Mouse (Mus musculus) adrenal gland, adult 8-10 months (tissue): ENCODE data around the gene Glcci1. TPM values are rescaled to one million over a fixed set of nuclear protein-coding genes. Genes with fewer than 3 reads are reported as not detected.

Experiments
- DNase-seq: peaks from one replicate; pipeline ENCODE4 v3.0.0; 2022
- total RNA-seq, 4 experiments: library from RNA; stranded (reverse); gene quantifications; 2 replicates each; pipeline ENCODE4 v1.2.4; 2022

The Glcci1 gene
- total RNA-seq, 4 experiments from 2014 or later = 29.1 to 32.4 (median 30.7) TPM

DNA sequence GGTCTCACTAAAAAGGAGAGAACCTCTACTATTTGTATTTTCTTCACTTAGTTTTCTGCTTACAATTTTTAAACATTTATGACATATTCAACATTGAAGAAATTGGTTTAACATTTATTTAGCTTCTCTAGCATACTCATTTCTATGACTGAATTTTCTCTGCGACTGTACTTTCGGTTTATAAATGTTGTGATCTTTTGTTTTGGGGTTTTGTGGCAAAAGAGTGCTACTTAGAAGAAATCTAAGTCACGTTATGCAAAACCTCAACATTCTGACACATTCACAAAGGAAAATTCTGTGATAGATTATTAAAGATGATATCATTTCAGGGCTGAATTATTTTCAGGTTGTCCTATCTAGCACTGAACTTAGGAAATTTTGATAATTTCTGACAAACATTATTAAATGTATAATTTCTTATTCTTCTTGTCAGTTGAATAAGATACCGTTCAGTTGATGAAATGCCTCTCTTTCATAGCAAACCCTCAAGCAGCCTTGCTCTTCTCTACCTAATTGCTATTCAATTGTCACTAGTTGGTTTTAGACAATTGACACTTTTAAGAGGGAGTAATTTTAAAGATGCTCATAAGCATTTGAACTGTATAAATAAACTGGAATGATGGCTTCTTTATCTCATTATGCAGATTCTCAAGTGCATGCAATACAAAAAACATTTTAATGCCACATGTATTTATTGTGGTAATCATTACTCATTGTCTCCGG, 47.6 kb downstream of the Glcci1 start:
- DNase-seq = no peak

GRCm38 (mm10) chr6:8560682-8561081, 51.3 kb downstream of the Glcci1 start:
- DNase-seq = no peak

DNA sequence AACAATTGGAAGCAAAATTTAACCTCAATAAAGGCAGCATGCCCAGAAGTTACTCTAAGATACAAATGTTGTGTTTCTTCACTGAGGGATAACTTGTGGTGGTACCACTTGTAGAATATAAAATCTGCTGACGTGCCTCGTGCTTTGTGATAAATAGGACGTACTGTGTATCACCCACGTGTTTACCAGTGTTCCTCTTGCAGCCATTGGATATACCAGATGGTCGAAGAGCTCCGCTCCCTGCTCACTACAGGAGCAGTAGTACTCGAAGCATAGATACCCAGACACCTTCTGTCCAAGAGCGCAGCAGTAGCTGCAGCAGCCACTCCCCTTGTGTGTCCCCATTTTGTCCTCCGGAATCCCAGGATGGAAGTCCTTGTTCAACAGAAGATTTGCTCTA, 73.0 kb downstream of the Glcci1 start:
- no peak for DNase-seq

GRCm38 (mm10) chr6:8583892-8584291, 74.5 kb downstream of the Glcci1 start:
- DNase-seq = no peak

DNA sequence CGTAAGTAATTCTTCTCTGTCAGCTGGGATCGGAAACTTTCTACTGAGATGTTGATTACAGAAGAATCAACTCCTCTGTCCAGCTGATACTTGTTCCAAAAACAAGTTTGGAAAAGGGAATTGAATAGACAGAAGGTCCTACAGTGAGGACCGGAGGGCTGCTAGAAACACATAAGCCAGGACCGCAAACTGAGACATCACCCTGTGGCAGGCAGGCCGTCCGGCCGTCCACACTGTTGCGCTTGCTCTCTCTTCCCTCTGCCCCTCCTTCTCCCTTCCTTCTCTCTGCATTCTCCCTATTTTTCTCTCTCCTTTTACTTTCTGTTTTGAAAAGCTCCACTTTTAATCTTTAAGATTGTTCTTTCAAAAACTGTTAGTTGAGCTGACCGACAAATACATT, 82.3 kb downstream of the Glcci1 start:
- DNase-seq = no peak

DNA sequence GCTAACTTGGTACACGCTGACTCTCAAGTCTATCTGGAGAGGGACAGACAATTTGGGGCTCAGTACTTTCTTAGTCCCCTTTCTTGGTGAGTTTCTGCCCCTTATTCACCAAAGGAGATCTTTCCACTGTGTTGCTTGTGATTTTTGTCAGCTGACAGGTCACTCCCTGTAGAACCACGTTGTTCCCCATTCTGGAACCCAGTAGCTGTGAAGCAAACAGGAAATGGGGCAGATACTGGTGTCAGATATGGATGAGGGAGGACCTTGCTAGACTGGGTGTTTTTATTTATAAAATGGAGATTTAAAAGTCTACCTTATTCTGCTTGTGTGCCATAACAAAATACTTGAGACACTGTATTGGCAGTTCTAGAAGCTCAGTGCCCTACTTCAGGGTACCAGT, 108.0 kb downstream of the Glcci1 start:
- no peak for DNase-seq

DNA sequence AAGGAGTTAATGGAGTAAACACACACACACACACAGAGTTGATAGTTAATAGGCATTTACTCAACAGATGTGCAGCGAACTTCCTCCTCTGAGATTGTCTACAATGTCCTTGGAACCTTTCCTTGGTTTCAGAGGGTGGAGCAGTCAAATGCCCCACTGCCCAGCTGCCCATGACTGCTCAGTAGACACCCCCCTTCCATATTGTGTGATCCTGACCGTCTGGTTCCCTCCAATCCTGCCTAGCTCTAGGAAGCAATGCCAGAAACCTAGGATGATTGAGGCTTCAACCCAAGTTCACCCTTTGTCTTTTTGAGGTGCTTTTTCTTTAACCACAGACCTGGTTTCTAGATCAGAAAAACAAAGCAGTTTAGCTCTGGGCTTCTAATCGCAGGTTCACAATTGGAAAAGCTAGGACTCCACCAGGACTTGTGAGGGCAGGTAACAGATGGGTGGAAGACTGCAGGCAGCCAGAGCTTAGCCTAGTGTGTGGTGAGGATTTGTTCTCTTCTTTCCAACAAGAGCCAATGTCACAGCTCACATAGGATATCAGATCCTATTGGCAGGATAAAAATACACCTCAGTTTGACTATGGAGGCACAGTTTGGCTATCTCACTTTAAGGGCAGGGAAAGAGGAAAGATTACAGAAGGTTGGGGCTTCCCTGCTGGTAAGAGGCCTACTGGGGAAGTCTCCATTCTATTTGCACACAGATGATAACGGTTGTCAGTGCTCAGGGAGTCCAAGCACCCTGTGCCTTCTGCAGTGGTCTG, 110.4 kb downstream of the Glcci1 start:
- DNase-seq = no peak

GRCm38 (mm10) chr6:8623045-8623444, 113.6 kb downstream of the Glcci1 start:
- DNase-seq = no peak

DNA sequence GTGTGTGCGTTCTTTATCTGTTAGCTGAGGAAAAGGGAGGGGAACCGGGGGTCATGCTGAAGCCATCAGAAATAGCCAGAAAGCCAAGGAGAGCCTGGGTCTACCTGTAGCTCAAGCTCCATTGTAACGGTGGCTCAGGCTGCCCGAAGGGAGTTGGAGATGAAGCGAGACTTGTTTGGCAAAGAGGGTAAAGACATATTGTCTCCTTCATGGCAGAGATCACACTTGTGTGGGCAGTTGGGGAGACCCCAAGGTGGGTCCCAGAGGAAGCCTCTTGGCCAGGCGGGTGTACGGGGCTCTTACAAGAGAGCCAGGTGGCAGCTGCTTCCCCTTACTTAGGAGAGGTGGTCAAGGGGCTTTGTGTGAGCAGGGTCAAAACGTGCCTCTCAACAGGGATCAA, 118.8 kb downstream of the Glcci1 start:
- no peak for DNase-seq

- no peak for DNase-seq
Observed at GRCm38 (mm10) chr6:8628715-8629267, 119.4 kb downstream of the Glcci1 start.

DNA sequence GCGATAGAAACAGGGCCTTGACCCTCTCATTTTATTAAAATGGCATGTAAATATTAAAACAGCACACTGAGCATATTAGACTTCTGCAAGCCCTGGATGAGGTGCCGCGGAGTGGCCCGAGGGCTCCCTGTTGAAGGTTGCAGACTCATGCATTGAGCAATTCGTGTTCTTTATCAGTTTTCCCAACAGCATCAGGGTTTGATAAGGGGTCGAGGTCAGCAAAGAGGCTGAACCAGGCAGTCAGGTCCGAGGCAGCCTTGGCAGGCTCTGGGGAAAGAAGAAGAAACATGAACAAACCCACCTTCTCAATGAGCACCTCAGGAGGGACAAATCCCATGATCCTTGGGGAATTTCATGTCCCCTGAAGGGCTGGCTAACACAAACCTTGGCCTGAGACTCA, 121.1 kb downstream of the Glcci1 start:
- peak; percentile 31 for DNase-seq

DNA sequence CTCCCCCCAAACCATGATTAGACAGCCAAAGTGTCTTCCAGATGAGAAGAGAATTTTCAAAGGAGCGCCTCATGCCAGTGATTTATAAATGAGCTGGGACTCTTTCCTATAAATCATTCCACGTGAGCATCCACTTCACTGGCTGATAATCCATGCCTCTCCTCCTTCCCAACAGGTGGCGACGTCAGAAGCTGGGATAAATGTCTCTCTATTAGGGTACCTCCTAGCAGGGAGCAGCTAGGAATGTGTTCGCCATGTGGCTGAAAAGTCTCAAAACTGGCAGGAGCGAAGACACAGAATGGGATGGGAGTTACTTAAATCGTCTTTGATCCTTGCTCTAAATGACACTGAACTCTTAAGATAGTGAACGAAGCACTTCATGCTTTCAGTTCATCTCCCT, 122.0 kb downstream of the Glcci1 start:
- no peak for DNase-seq

- DNase-seq = no peak
Observed at GRCm38 (mm10) chr6:8631986-8632632, 122.7 kb downstream of the Glcci1 start.

DNA sequence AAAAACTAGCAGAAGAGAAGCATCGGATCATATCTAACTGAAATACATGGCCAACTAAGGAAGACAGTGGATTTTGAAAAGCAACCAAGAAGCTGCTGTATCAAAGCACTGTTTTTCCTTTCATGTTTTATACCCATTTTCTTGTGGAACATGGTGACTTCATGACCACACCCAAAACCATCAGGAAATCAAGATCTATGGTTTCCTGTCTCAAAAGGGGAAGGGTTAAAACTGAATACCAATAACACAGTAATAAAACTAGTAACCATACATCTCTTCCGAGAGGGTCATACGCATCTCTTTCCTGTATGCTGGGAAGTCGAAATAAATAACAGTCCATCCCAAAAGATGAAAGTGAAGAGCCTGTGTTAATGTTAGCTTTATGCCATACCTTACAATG, 123.3 kb downstream of the Glcci1 start:
- no peak for DNase-seq

- DNase-seq = no peak
Observed at GRCm38 (mm10) chr6:8638122-8638521, 128.7 kb downstream of the Glcci1 start.

DNA sequence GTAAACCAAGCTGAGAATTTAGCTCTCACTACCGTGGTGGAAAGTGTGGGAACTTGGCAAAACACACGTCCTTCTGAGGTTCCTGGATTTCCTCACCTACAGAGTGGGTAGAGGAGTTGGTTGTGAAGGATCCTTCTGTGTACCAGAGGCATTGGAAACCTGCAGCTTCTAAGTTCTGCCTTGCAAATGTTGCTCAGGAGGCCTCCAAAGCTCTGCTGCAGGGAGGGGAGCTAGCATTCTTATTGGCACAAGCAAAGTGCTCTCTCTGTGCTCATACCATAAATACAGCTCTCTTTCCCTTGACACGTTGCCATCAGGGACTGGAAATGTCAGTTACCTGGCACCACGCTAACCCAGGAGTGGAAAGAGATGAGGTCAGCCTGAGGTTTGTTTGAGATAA, 129.5 kb downstream of the Glcci1 start:
- DNase-seq = no peak

DNA sequence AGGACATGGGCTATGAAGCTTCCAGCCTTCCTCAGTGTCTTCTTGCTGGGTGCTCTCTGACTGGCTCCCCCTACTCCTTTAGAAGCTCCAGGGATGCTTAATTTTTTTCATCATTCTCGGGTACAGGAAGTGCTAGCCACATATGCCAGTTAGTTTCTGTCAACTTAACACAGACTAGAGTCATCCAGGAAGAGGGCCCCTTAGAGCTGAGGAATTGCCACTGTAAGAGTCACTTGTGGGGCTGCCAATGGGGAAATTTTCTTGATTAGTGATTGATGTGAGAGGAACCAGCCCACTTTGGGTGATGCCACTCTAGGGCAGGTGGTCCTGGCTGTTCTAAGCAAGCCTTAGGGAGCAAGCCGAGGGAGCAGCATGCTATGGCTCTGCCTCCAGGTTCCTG, 130.1 kb downstream of the Glcci1 start:
- DNase-seq = no peak

- no peak for DNase-seq
Observed at GRCm38 (mm10) chr6:8640863-8641262, 131.5 kb downstream of the Glcci1 start.

DNA sequence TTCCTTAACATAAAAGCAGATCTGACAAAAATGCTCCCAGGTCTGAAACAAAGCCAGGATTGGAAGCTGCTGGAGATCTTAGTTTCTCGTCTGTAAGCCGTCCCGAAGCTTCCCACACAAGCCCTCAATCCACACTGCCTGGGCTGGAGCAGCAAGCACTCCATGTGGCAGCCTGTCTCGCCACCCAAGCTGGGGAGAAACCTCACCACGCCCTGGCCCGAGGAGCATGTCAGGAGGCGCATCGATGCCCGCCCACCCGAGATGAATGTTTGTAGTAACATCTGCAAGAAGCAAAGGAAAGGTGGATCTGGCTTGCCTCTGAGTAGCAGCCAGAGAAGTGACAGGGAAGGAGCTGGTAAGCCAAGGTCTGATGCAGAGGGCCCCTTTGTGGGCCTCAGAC, 135.3 kb downstream of the Glcci1 start:
- no peak for DNase-seq

- no peak for DNase-seq
Observed at GRCm38 (mm10) chr6:8645708-8646107, 136.3 kb downstream of the Glcci1 start.
